Mouse (Mus musculus) adrenal gland, adult 10 weeks (tissue): Measurements from ENCODE around the gene Gm8897. TPM values are rescaled to one million over a fixed set of nuclear protein-coding genes. Genes with fewer than 3 reads are reported as not detected.

Experiments
- polyA plus RNA-seq: library from polyadenylated mRNA; stranded (reverse); fragments of 350-450 nt; fragmentation: Illumina TruSeq; extraction: RNeasy Lipid Tissue Mini Kit (QIAGEN cat#74804); gene quantifications from one replicate; pipeline ENCODE4 v1.2.3, GENCODE M21; 2014; ENCODE audit warnings: low read depth, low replicate concordance

Gm8897 gene
- not detected for polyA plus RNA-seq

DNA sequence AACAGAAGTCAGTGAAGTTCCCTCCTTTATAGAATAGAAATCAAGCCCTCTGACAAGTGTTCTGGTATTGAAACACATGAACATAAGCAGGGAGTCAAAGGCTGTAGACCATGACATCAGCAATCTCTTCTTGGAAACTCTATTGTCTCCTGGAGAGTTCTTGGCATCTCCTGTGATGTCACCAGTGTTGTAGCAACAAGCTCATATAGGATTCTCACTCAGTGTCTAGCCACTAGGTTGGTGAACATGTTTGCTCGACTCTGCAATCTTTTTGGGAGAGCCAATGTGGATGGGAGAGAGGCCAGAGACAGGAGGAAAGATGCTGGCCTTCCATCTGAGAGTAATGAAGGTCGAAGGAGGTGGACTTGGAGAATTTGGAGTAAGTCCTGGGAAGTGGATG, at the start of gene Gm8897:
Gene Gm8897, plus strand, starts transcription at position 301 of the 400 bp plus-strand sequence.

Other genes starting within 250 kb of the Gm8897 start
- not detected for gene Gm5861, start 233.3 kb upstream of the Gm8897 start, polyA plus RNA-seq
- not detected for gene Gm8890, start 160.4 kb upstream of the Gm8897 start, polyA plus RNA-seq
- not detected for gene Speer1, start 74.9 kb upstream of the Gm8897 start, polyA plus RNA-seq
- gene Gm8906, start 86.3 kb downstream of the Gm8897 start, polyA plus RNA-seq: not detected
- gene Gm6460, start 178.5 kb downstream of the Gm8897 start, polyA plus RNA-seq: not detected